Mouse (Mus musculus) neural tube, embryonic 14.5 days (tissue): ENCODE measurements around the gene Gpam. TPM values are rescaled to one million over a fixed set of nuclear protein-coding genes. Genes with fewer than 3 reads are reported as not detected.
A peak's percentile ranks its signal among the peaks of the same experiment; 100 is the strongest.

ENCODE experiments used
- ATAC-seq: fragments of 200-750 bp; cut with Nextera tagmentation; 2 replicates; pipeline ENCODE4 v1.8.0; 2017; ENCODE audit warnings: low read depth, mild to moderate bottlenecking, moderate TSS enrichment, moderate library complexity
- H3K27ac ChIP-seq: fragments of 300-500 bp; sonication (generic); 2 replicates; pipeline ENCODE4 v1.5.1; 2014; ENCODE audit warnings: low read depth, mild to moderate bottlenecking, control low read depth, low read length, moderate library complexity, mixed read lengths
- H3K27me3 ChIP-seq: fragments of 300-500 bp; sonication (generic); 2 replicates; pipeline ENCODE4 v1.6.1; 2014; ENCODE audit warnings: low read length; ENCODE audit not compliant: control insufficient read depth, insufficient read depth
- H3K36me3 ChIP-seq: fragments of 300-500 bp; sonication (generic); 2 replicates; pipeline ENCODE4 v1.6.1; 2014; ENCODE audit warnings: low read length, mixed read lengths; ENCODE audit not compliant: control insufficient read depth, insufficient read depth
- H3K4me1 ChIP-seq: fragments of 300-500 bp; sonication (generic); 2 replicates; pipeline ENCODE4 v1.6.1; 2014; ENCODE audit warnings: low read length; ENCODE audit not compliant: control insufficient read depth, insufficient read depth
- H3K4me2 ChIP-seq: fragments of 300-500 bp; sonication (generic); 2 replicates; pipeline ENCODE4 v1.6.1; 2014; ENCODE audit warnings: mild to moderate bottlenecking, low read depth, low read length, control low read depth
- H3K4me3 ChIP-seq: fragments of 300-500 bp; sonication (generic); 2 replicates; pipeline ENCODE4 v1.5.1; 2014; ENCODE audit warnings: low read depth, low read length, control low read depth, mixed read lengths
- H3K9ac ChIP-seq: fragments of 300-500 bp; sonication (generic); replicated peaks from 2 replicates; pipeline ENCODE4 v1.6.1; 2014; ENCODE audit warnings: low read depth, mild to moderate bottlenecking, control low read depth, low read length, mixed read lengths
- H3K9me3 ChIP-seq: fragments of 300-500 bp; sonication (generic); 2 replicates; pipeline ENCODE4 v1.6.1; 2016; ENCODE audit warnings: low read length; ENCODE audit not compliant: control insufficient read depth
- WGBS: fragments of 180-500 bp; shearing (Covaris S2); extraction: QIAGEN DNeasy Blood & Tissue Kit; methylation state at CpG from one replicate; pipeline ENCODE4 v1.1.7; 2014; 5-methylcytosine and 5-hydroxymethylcytosine counted together
- polyA plus RNA-seq: library from polyadenylated mRNA; unstranded; fragments of >200 nt; fragmentation: Nextera tagmentation; extraction: Ambion mirVana; gene quantifications from 2 replicates; pipeline ENCODE4 v1.2.1, GENCODE M21; 2014

The Gpam gene
- polyA plus RNA-seq, 1 experiment from 2014 or later, result 22.7 TPM

DNA sequence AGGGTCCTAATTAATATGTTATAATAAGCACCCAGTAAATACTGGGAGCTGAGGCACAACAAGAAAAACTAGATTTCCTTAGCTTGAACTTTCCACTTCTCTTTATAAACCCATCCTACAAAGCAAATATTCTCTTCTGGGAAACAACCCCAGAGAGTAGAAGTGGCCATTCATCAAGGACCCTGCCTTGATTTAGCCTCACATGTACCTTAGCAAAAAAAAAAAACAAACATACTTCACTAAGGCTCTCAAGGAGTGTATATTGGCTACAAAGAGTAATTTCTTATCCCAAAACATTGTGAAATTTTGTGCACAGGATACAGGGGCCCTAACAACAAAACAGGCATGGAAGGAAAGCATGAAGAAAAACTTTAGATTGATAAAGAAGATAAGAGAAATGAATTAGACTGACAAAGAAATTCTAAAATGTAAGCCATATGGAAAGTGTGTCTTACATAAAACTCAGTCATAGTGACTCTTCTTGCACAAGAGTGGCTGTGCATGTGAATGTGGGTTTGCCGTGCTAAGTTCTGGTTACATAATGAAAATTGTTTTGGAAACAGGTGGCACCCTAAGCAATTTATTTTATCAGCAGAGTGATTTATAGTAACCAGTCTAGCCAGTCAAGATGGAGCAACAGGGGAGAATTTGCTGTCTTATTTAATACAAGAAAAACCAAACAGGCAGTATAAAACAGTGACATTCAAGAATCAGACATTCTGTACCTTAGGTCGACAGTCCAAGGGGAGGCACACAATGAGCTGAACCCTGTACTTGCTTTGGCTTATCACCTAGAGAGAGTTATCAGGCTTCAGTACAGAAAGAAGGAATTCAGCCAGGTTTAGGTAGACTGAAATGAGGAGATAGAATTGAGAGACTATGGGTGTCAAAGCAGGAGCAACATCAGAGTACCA, 26.6 kb downstream of the Gpam start:
- 72% methylated on average over 2 of the region's 2 CpGs for WGBS
- peaks cover 10% of the 10 kb centered on the region for H3K4me1 ChIP-seq
- peak overlapping the region; percentile 97 for H3K4me2 ChIP-seq
- peak overlapping the region; percentile 93 for H3K4me3 ChIP-seq
- no peaks in the 10 kb centered on the region for H3K27me3 ChIP-seq
- peak overlapping the region; percentile 93; the same call in 1 of the 2 replicates for H3K27ac ChIP-seq
- H3K36me3 ChIP-seq, result no peaks in the 10 kb centered on the region; the same call in 1 of the 2 replicates
- ATAC-seq, result no peak
- H3K9ac ChIP-seq, result peak overlapping the region; percentile 83
- H3K9me3 ChIP-seq, result no peaks in the 10 kb centered on the region

DNA sequence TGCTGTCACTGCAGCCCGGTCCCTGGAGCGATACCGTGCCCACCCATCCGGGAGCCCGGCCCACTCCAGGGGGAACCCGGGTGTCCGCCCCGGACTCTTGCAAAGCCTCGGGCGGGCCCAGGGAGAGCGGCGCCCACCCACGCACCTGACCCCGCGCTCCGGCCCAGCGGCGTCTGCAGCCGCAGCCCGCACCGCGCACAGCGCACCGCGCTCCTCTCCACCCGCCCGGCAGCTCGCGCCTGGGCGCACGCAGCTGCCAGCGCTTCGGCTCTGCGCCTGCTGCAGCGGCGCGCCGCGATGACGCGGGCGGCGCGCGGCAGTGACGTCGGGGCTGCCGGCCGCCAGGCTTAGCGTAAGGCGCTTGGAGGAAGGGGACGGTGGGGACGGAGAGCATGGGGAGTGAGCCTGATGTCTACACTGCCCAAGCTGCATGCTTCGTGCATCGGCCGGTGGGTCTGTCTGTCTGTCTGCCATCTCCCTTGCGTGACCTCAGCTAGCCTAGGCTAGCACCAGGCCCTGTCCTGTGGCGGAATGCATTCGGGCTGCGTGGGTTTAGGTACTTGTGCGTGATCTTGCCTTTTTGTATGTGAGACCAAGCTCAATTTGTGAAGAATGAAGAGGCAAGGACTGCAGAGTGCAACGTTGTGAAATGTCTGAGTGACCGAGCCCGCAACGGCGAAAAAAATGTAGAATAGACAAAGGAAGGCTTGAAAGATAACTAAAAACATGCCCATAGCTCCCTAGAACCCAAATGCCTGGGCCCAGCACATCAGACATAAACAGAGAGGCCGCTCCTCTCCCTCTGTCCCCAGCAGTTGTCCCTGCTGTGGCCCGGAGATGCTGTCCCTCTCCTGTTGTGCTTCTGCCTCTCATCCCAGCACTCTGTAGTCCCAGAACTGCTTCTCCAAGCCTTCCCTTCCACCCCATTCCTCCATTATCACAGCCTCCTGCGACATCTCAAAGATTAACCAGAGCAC, 27.6 kb downstream of the Gpam start:
- WGBS, result under 1% methylated on average over 56 of the region's 69 CpGs
- Histone ChIP-seq H3K4me1 (peaks cover 10% of the 10 kb centered on the region), H3K4me3 (peak overlapping the region; percentile 93), H3K27ac (peak overlapping the region; percentile 93), H3K27me3 (no peaks in the 10 kb centered on the region), H3K9ac (peak overlapping the region; percentile 83), H3K36me3 (no peaks in the 10 kb centered on the region; the same call in 1 of the 2 replicates), H3K9me3 (no peaks in the 10 kb centered on the region), H3K4me2 (peak overlapping the region; percentile 97)
- peak; percentile 93 for ATAC-seq

DNA sequence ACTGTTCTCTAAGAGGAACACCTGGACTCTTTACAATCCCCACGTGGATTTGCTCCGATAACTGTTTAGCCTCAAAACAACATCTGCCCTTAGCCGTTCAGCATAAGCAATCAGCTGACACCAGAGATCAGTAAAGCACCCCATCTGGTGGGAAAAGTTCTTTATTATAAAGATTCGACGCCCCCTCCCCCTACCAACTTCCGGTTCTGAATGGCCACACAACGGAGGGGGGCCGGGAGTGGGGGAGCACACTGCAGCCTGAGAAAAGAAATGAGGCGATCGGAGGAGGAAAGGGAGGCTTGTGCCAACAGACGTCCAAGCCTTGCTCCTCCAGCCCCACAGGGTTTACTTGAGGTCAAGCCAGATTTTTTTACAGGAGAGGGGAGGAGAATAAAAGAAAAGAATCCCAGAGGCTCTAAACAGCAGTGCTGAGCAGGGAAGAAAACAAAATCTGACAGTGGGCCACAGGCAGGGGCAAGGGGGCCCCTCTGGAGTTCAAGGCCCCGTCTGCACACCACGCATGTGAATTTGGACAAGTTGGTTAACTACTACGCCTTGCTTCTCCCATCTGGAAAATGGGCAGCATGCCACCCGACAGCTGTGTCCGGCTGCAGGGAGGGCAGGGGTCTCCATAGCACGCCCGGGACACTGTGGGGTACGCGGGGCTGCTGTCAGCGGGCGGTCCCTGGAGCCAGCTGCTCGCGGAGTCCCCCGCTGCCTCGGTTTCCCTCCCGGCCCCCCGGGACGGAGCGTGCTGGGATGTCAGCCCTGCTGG, 28.4 kb downstream of the Gpam start:
- H3K27me3 ChIP-seq, result no peaks in the 10 kb centered on the region
- H3K9ac ChIP-seq, result peak overlapping the region; percentile 83
- H3K9me3 ChIP-seq, result no peaks in the 10 kb centered on the region
- H3K27ac ChIP-seq, result peak overlapping the region; percentile 93
- H3K4me3 ChIP-seq, result peak overlapping the region; percentile 93
- peak; percentile 63 for ATAC-seq
- peaks cover 10% of the 10 kb centered on the region for H3K4me1 ChIP-seq
- H3K4me2 ChIP-seq, result peak overlapping the region; percentile 97
- WGBS, result 2% methylated on average over 30 of the region's 30 CpGs
- H3K36me3 ChIP-seq, result no peaks in the 10 kb centered on the region; the same call in 1 of the 2 replicates

DNA sequence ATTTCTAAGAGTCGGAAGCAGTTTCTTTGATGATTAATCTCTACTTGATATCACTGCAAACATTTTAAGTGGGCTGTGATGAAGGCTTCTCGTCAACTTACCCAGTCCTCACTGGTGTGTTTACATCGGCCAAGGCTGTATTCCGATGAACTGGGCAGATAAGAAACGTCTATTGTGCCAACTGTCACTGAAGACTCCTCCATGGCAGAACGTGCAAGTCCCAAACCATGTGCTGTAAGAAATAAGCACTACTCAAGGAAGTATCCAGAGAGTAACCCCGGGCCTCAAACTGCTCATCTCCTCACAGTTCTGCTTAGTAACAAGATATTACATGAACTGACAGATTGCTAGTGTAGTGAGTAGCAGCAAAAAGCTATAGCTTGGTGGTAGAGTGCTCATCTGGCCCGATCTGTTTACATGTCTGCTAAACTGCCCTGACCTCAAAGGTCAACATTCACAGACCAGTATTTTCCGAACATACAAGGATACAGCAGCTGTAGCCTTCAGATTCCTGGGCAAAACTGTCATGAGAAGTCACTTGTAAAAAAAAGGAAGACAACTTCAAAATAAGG, 29.6 kb downstream of the Gpam start:
- WGBS, result 78% methylated on average over 9 of the region's 9 CpGs
- H3K9me3 ChIP-seq, result no peaks in the 10 kb centered on the region
- peaks cover 10% of the 10 kb centered on the region for H3K4me1 ChIP-seq
- no peaks in the 10 kb centered on the region; the same call in 1 of the 2 replicates for H3K36me3 ChIP-seq
- H3K9ac ChIP-seq, result no peak overlapping the region
- H3K27ac ChIP-seq, result no peak overlapping the region
- no peak overlapping the region for H3K4me3 ChIP-seq
- H3K27me3 ChIP-seq, result no peaks in the 10 kb centered on the region
- ATAC-seq, result no peak
- H3K4me2 ChIP-seq, result 0 out of 2 replicates have a peak overlapping the region, but pooled peaks have one; percentile 97

DNA sequence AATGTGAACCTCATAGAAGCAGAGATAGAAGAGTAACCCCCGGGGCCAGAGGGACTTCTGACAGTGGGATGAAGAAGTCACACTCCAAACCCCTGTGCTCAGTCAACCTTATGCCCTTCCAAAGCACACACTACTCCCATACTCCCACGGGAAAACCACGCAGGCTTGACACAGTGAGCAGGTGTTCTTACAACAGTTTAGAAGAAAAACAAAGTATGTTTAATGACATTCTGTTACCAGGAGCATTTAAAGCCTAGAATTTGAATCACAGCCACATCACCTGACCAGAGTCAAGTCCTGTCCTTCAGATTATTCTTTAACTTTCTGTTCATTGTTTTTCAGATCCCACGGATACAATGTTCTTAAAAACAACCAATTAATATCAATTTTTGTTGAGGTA, 30.4 kb downstream of the Gpam start:
- no peak for ATAC-seq
- H3K4me3 ChIP-seq, result no peak overlapping the region
- no peaks in the 10 kb centered on the region for H3K9me3 ChIP-seq
- no peaks in the 10 kb centered on the region; the same call in 1 of the 2 replicates for H3K36me3 ChIP-seq
- WGBS, result 81% methylated on average over 4 of the region's 4 CpGs
- H3K4me2 ChIP-seq, result no peak overlapping the region
- peaks cover 10% of the 10 kb centered on the region for H3K4me1 ChIP-seq
- no peak overlapping the region for H3K9ac ChIP-seq
- no peaks in the 10 kb centered on the region for H3K27me3 ChIP-seq
- no peak overlapping the region for H3K27ac ChIP-seq

DNA sequence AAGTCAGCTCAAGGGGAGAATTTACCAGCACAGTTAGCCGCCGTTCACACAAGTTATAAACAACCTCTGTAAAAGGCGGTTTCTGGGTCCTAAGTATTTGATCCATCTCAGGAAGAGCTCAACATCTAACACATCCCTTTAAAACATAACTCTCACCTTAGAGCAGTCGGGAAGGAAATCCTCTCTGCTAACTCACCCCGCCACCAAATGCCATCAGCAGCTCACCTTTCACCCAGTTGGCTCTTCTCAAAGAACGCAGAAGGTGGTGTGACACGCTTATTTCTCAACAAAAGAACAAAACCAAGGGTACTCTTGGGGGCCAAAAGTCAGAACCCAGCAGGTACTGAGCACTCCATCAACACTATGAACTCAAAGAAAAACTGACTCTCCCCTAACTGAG, 31.5 kb downstream of the Gpam start:
- H3K27ac ChIP-seq, result no peak overlapping the region
- no peak overlapping the region for H3K9ac ChIP-seq
- WGBS, result 79% methylated on average over 7 of the region's 7 CpGs
- H3K27me3 ChIP-seq, result no peaks in the 10 kb centered on the region
- H3K4me1 ChIP-seq, result peaks cover 10% of the 10 kb centered on the region
- no peaks in the 10 kb centered on the region for H3K9me3 ChIP-seq
- no peak for ATAC-seq
- H3K36me3 ChIP-seq, result no peaks in the 10 kb centered on the region; the same call in none of the 2 replicates
- H3K4me3 ChIP-seq, result no peak overlapping the region
- H3K4me2 ChIP-seq, result no peak overlapping the region

DNA sequence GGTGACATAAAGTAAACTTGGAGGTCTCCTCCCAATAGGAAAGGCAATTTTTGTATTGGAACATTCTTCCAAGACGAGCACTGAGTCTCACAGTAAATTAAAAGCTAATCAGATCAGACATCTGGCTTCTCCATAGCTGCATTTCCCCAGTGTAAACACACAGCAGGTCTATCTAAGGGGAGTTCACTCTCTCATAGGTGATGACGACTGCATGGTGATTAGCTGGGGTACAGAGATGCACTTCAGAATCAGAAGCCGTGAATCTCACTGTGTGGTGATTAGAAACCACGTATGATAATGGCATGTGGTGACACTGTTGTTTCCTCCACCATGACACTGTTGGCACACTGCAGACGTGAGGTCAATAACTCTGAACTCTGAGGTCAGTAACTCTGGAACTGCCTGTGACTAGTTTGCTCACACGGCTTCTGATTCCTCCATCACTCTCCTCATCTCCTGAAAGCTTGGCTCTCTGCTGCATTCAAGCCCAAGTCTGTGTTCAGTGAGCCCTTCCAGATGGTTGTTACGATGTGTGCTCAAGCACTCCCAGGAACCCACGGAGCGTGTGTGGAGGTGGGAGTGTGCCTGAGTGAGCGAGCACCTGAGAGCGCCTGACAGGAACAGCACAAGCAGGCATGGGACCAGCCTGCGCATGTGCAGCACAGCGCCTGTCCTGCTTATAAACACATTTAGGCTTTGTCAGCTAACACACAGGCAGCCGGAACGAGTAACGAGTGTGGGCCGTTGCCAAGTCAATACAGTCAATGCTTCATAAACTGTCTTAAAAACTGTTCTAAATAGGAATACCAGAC, 35.2 kb downstream of the Gpam start:
- Histone ChIP-seq H3K4me1 (no peaks in the 10 kb centered on the region), H3K36me3 (peaks cover 24% of the 10 kb centered on the region), H3K27me3 (no peaks in the 10 kb centered on the region), H3K4me3 (no peak overlapping the region), H3K27ac (no peak overlapping the region), H3K9ac (no peak overlapping the region), H3K4me2 (no peak overlapping the region), H3K9me3 (no peaks in the 10 kb centered on the region)
- no peak for ATAC-seq
- 85% methylated on average over 17 of the region's 17 CpGs for WGBS
